Mouse (Mus musculus) mouse trophoblast stem cell (cell line): ENCODE data around the gene Rhbdd2.

Experiments used
- in situ Hi-C, 2 experiments: fragments of 300-500 bp; cut with MseI, MboI; formaldehyde crosslinking; loops; 2 replicates in 1 of 2; 3 replicates in 1 of 2; pipeline ENCODE4 v1.15.1; 2025

Rhbdd2 gene

DNA sequence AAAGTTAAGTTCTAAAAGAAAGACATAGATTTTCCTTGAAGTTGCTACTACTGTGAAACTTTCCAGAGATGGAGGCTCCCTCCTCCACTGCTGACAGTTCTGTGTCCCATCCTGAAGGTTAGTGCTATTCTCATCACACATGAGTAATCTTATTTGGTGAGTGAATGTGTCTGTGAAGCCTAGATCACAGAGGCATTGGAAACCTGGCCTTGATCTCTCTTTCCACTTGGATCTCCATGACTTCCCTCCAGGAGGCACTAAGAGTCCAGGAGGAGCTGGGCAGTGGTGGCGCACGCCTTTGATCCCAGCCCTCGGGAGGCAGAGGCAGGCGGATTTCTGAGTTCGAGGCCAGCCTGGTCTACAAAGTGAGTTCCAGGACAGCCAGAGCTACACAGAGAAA lies 49.6 kb downstream of the Rhbdd2 start:
- in situ Hi-C loops: no loop called here

DNA sequence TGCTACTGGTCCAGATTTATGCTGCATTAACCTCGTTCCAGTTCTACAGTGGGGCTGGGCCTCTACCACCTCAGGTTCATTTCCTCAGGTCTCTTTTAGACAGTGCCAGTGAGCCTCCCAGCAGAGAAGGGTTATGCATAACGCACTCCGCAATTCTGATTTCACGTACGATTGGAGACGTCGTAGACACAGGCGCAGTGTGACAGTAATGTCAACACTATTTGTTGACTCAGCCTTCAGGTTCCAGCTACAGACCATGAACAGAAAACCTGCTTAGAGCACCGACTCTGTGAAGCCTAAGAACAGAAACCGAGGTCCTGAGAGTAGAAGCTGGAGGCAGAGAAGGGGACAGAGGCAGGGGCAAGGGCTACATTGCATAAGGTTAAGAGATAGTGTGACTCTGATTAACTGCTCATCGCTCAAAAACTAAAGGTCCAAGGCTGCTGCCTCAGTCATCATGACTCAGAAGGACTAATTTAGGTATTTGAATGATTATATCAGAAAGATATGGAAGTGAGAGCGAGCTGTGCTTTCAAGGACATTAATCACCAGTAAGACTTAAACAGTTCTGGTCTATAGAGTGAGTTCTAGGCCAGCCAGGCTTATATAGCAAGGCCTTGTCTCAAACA lies 50.6 kb downstream of the Rhbdd2 start:
- in situ Hi-C loops: no loop called here

- in situ Hi-C loops: no loop called here
Observed at GRCm38 (mm10) chr5:135690401-135690800, 58.0 kb downstream of the Rhbdd2 start.

- in situ Hi-C loops: no loop called here
Observed at GRCm38 (mm10) chr5:135691266-135691665, 58.8 kb downstream of the Rhbdd2 start.

DNA sequence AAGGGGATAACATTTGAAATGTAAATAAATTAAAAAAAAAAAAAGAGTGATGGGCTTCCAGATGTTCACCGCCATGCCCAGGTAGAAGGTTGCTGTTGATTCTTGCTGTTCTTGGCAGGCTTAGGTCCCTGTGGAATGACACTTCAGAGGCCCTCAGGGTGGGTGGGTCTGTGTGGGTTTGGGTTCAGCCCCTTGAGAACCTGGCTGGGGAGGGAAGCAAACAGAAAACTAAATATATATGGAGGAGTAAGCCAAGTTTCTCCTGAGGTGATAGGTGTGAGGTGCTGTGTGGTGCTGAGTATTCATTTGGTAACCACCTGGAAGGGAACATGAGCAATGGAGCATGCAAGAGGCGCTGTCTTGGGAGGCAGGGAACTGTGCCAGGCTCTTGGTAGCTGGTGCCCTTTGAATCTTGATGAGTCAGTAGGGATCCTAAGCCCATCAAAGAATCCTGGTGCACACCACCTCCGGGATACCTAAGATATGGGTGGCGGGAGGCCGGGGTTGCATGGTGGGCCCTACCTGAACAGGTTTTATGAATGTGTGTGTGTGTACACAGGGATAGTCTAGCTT lies 60.9 kb downstream of the Rhbdd2 start:
- in situ Hi-C loops: no loop called here

GRCm38 (mm10) chr5:135695277-135695721 lies 62.9 kb downstream of the Rhbdd2 start:
- in situ Hi-C loops: no loop called here
